Mouse (Mus musculus) lung, postnatal 0 days (tissue): ENCODE data around the gene Csrp2. TPM values are rescaled to one million over a fixed set of nuclear protein-coding genes. Genes with fewer than 3 reads are reported as not detected.
A peak's percentile ranks its signal among the peaks of the same experiment; 100 is the strongest.

ENCODE experiments used
- ATAC-seq: fragments of 200-750 bp; cut with Nextera tagmentation; 2 replicates; pipeline ENCODE4 v1.8.0; 2017; ENCODE audit warnings: moderate library complexity
- DNase-seq: peaks from one replicate; pipeline ENCODE4 v3.0.0-alpha.2; 2016; ENCODE audit warnings: low spot score
- H3K27ac ChIP-seq: fragments of 300-500 bp; sonication (generic); 2 replicates; pipeline ENCODE4 v1.5.1; 2014; ENCODE audit warnings: antibody characterized with exemption, mild to moderate bottlenecking, low read length, mixed read lengths
- H3K27me3 ChIP-seq: fragments of 300-500 bp; sonication (generic); replicated peaks from 2 replicates; pipeline ENCODE4 v1.6.1; 2014; ENCODE audit warnings: low read length, mixed read lengths; ENCODE audit not compliant: insufficient read depth
- H3K36me3 ChIP-seq: fragments of 300-500 bp; sonication (generic); 2 replicates; pipeline ENCODE4 v1.6.1; 2014; ENCODE audit warnings: low read length, mixed read lengths; ENCODE audit not compliant: insufficient read depth
- H3K4me1 ChIP-seq: fragments of 300-500 bp; sonication (generic); 2 replicates; pipeline ENCODE4 v1.6.1; 2014; ENCODE audit warnings: antibody characterized with exemption, low read depth, low read length, mixed read lengths; ENCODE audit not compliant: insufficient read depth
- H3K4me2 ChIP-seq: fragments of 300-500 bp; sonication (generic); replicated peaks from 2 replicates; pipeline ENCODE4 v1.6.1; 2014; ENCODE audit warnings: low read depth, mild to moderate bottlenecking, low read length, moderate library complexity, mixed read lengths
- H3K4me3 ChIP-seq: fragments of 300-500 bp; sonication (generic); 2 replicates; pipeline ENCODE4 v1.5.1; 2014; ENCODE audit warnings: low read depth, low read length
- H3K9ac ChIP-seq: fragments of 300-500 bp; sonication (generic); replicated peaks from 2 replicates; pipeline ENCODE4 v1.6.1; 2014; ENCODE audit warnings: low read depth, mild to moderate bottlenecking
- H3K9me3 ChIP-seq: fragments of 300-500 bp; sonication (generic); 2 replicates; pipeline ENCODE4 v1.6.1; 2016; ENCODE audit warnings: low read length, mixed read lengths
- CTCF ChIP-seq: IDR thresholded peaks from 2 replicates; pipeline ENCODE4 v1.5.1; 2016; ENCODE audit warnings: antibody characterized with exemption, mild to moderate bottlenecking
- EP300 ChIP-seq: IDR thresholded peaks from 2 replicates; pipeline ENCODE4 v1.6.1; 2016; ENCODE audit warnings: antibody characterized with exemption, mild to moderate bottlenecking, control low read depth
- WGBS: fragments of 180-500 bp; shearing (Covaris S2); extraction: QIAGEN DNeasy Blood & Tissue Kit; methylation state at CpG from one replicate; pipeline ENCODE4 v1.1.7; 2014; 5-methylcytosine and 5-hydroxymethylcytosine counted together
- polyA plus RNA-seq: library from polyadenylated mRNA; unstranded; fragments of >200 nt; fragmentation: Nextera tagmentation; extraction: Ambion mirVana; gene quantifications from 2 replicates; pipeline ENCODE4 v1.2.1, GENCODE M21; 2015

The Csrp2 gene
- polyA plus RNA-seq, 1 experiment from 2014 or later, result 131 TPM

DNA sequence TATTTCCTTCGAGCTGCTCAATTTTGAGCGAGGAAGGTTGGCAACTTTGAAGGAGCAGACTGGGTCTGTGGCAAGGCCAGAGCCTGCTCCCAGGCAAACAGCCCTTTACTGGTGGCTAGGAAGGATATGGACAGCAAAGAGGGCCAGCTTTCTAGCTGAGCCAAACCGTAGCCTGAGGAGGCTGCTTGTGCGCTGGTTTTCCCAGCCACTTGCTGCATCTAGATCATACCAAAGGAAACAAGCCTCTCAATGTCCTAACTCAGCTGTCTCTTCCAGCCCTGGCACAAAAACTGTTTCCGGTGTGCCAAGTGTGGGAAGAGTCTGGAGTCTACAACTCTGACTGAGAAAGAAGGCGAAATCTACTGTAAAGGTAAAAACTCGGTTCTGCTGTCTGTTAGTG lies 18.8 kb downstream of the Csrp2 start:
- Histone ChIP-seq H3K9me3 (no peaks in the 10 kb centered on the region), H3K27ac (no peak overlapping the region), H3K4me1 (no peaks in the 10 kb centered on the region; the same call in 1 of the 2 replicates), H3K4me2 (no peak overlapping the region), H3K4me3 (no peak overlapping the region), H3K36me3 (no peaks in the 10 kb centered on the region; the same call in 1 of the 2 replicates), H3K9ac (no peak overlapping the region), H3K27me3 (no peaks in the 10 kb centered on the region)
- ATAC-seq (no peak), DNase-seq (no peak)
- TF ChIP-seq CTCF (no peak), EP300 (no peak)
- 88% methylated on average over 7 of the region's 7 CpGs for WGBS

- 74% methylated on average over 19 of the region's 19 CpGs for WGBS
- Histone ChIP-seq H3K27me3 (no peaks in the 10 kb centered on the region), H3K9ac (no peak overlapping the region), H3K36me3 (no peaks in the 10 kb centered on the region; the same call in 1 of the 2 replicates), H3K27ac (no peak overlapping the region), H3K9me3 (no peaks in the 10 kb centered on the region), H3K4me3 (no peak overlapping the region), H3K4me2 (no peak overlapping the region), H3K4me1 (no peaks in the 10 kb centered on the region; the same call in 1 of the 2 replicates)
- no peak for TF ChIP-seq EP300
- TF ChIP-seq CTCF, result no peak
- ATAC-seq (peak; percentile 25; the same call in 1 of the 2 replicates), DNase-seq (no peak)
These were observed 19.4 kb downstream of the Csrp2 start for GRCm38 (mm10) chr10:110938841-110939549.

DNA sequence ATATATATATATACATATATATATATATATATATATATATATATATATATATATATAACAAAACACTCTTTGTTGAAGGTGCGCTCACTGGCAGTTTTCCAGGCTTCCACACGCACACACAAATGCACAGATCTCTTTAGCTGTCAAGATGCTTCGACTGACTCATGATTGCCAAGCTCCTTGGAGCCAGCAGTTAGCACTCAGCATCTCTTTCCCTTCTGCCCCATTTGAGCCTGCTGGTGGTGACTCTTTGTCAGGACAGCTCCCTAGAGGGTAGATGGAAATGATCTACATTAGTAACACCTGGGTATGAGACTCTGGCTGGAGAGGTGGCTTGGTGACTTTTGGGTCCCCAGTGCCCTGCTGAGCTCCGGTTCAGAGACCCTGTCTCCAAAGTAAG lies 20.1 kb downstream of the Csrp2 start:
- no peaks in the 10 kb centered on the region for H3K27me3 ChIP-seq
- no peaks in the 10 kb centered on the region; the same call in 1 of the 2 replicates for H3K4me1 ChIP-seq
- 52% methylated on average over 4 of the region's 4 CpGs for WGBS
- ATAC-seq (no peak), DNase-seq (no peak)
- H3K4me2 ChIP-seq, result no peak overlapping the region
- H3K27ac ChIP-seq, result no peak overlapping the region
- H3K36me3 ChIP-seq, result no peaks in the 10 kb centered on the region; the same call in 1 of the 2 replicates
- H3K4me3 ChIP-seq, result no peak overlapping the region
- no peaks in the 10 kb centered on the region for H3K9me3 ChIP-seq
- TF ChIP-seq EP300 (no peak), CTCF (no peak)
- H3K9ac ChIP-seq, result no peak overlapping the region

DNA sequence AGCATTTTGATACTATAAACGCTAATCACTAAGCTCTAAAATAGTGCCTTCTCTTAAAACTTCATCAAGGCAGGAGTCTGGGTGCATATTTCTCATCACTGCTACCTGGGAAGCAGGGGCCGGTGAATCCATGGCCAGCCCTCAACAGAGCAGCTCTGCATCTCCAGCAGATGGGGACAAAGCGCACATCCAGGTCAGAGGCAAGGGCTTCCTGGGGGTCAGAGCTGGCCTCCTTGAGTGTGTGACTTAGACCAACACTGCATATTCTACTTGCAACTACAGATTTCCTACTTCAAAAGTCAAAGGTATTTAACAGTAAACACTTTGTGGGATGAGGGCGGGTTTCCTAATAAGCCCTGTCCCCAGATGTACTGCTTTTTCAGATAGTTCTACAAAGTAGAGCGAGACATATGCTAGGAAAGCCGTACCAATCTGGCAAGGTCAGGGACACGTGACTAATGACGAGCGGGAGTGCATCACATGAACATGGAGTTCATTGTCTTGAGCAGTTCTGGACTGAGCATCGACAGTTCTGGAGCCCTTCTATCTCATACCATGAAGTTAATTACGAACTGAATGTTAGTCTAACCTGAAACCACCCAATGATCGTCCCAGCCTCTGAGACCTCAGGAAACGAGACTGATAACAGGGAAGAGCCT lies 21.3 kb downstream of the Csrp2 start:
- ATAC-seq (0 out of 2 replicates have a peak, but pooled peaks have one; percentile 32), DNase-seq (no peak)
- H3K4me2 ChIP-seq, result no peak overlapping the region
- no peaks in the 10 kb centered on the region; the same call in 1 of the 2 replicates for H3K36me3 ChIP-seq
- 73% methylated on average over 13 of the region's 13 CpGs for WGBS
- H3K27ac ChIP-seq, result no peak overlapping the region
- H3K9me3 ChIP-seq, result no peaks in the 10 kb centered on the region
- H3K4me1 ChIP-seq, result no peaks in the 10 kb centered on the region; the same call in 1 of the 2 replicates
- H3K9ac ChIP-seq, result no peak overlapping the region
- no peaks in the 10 kb centered on the region for H3K27me3 ChIP-seq
- no peak overlapping the region for H3K4me3 ChIP-seq
- TF ChIP-seq EP300, result no peak
- peak; percentile 39 for TF ChIP-seq CTCF

DNA sequence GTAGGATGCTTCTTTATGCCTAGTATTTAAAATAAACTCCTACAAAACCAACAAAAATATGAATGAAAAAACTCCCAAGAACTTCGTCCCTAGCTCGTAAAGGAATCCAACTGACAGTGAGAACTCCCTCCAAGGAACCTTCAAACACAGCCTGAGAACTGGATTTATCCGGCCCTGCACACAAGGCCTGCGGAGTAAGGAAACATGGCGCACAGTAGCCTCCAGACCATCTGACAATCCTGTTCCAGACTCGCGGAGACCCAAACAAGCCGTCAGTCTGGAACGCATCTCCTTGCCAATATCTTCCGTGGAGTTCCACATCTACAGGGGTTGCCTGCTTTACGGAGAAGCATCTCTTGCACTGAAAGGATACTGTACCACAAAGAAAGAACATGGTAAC lies 22.4 kb downstream of the Csrp2 start:
- Histone ChIP-seq H3K4me1 (no peaks in the 10 kb centered on the region; the same call in 1 of the 2 replicates), H3K9ac (no peak overlapping the region), H3K9me3 (no peaks in the 10 kb centered on the region), H3K36me3 (no peaks in the 10 kb centered on the region; the same call in 1 of the 2 replicates), H3K27ac (no peak overlapping the region), H3K4me3 (no peak overlapping the region), H3K27me3 (no peaks in the 10 kb centered on the region), H3K4me2 (no peak overlapping the region)
- ATAC-seq, result no peak
- TF ChIP-seq EP300, result no peak
- TF ChIP-seq CTCF, result no peak
- 93% methylated on average over 11 of the region's 11 CpGs for WGBS
- no peak for DNase-seq

DNA sequence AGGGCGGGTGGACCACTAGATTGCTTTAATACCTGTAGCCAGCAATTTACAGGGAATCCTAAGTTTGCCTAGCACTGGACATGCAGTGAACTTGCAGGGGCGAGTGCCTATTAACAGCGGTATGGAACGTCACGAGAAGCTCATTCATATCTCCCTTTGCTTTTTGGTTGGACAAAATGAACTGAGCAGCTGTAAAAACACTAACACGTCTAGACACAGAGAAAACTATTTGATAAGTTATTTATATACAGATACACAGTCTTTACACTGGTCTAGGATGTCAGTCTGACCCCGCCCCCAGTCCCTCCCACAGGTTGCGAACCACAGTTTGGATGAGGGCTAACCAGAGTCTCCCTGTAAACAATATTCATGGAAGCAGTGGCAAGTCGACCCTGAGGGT lies 23.2 kb downstream of the Csrp2 start:
- TF ChIP-seq EP300 (no peak), CTCF (no peak)
- Histone ChIP-seq H3K9me3 (no peaks in the 10 kb centered on the region), H3K27ac (no peak overlapping the region), H3K9ac (no peak overlapping the region), H3K4me2 (no peak overlapping the region), H3K36me3 (no peaks in the 10 kb centered on the region; the same call in 1 of the 2 replicates), H3K4me1 (no peaks in the 10 kb centered on the region; the same call in 1 of the 2 replicates), H3K27me3 (no peaks in the 10 kb centered on the region), H3K4me3 (no peak overlapping the region)
- ATAC-seq (no peak), DNase-seq (no peak)
- WGBS, result 80% methylated on average over 9 of the region's 9 CpGs
